Mouse (Mus musculus) kidney, postnatal 36 days (tissue): ENCODE data around the gene Rassf10.
"Not testable (repeated sequence)": the region's sequence is repeated elsewhere in the genome, so short reads cannot be mapped to it uniquely, and the experiment has no call there.

Experiments
- DNase-seq, 2 experiments: peaks; one replicate each; pipeline ENCODE4 v3.0.0; 2021 to 2022; ENCODE audit warnings: mixed read lengths in 2 of 2

The Rassf10 gene

GRCm38 (mm10) chr7:112953777-112954291 lies at the start of gene Rassf10:
Rassf10 (plus strand) TSS chr7:112953962.
- peak; percentile 93 to 94 for DNase-seq

GRCm38 (mm10) chr7:112906848-112907247 lies 46.9 kb upstream of the Rassf10 start:
- no peak for DNase-seq

GRCm38 (mm10) chr7:112907468-112907867 lies 46.3 kb upstream of the Rassf10 start:
- DNase-seq, result no peak

- DNase-seq, result no peak
These were observed 44.6 kb upstream of the Rassf10 start for GRCm38 (mm10) chr7:112909164-112909563.

GRCm38 (mm10) chr7:112912969-112913368 lies 40.8 kb upstream of the Rassf10 start:
- no peak for DNase-seq

- no peak for DNase-seq
These were observed 38.2 kb upstream of the Rassf10 start for GRCm38 (mm10) chr7:112915571-112915970.

- no peak for DNase-seq
These were observed 36.0 kb upstream of the Rassf10 start for GRCm38 (mm10) chr7:112917613-112918278.

GRCm38 (mm10) chr7:112918279-112918991 lies 35.3 kb upstream of the Rassf10 start:
- DNase-seq, result peak; percentile 7 to 27

- peak; percentile 69 to 79 for DNase-seq
These were observed 33.9 kb upstream of the Rassf10 start for GRCm38 (mm10) chr7:112919845-112920244.

- no peak for DNase-seq
These were observed 31.0 kb upstream of the Rassf10 start for GRCm38 (mm10) chr7:112922801-112923200.

- DNase-seq, result no peak
These were observed 30.1 kb upstream of the Rassf10 start for GRCm38 (mm10) chr7:112923712-112924111.

- DNase-seq, result peak; percentile 67 to 75
These were observed 23.1 kb upstream of the Rassf10 start for GRCm38 (mm10) chr7:112930669-112931068.

GRCm38 (mm10) chr7:112935876-112936275 lies 17.9 kb upstream of the Rassf10 start:
- DNase-seq, result not testable (repeated sequence)

GRCm38 (mm10) chr7:112937089-112937488 lies 16.7 kb upstream of the Rassf10 start:
- no peak for DNase-seq

GRCm38 (mm10) chr7:112938959-112939358 lies 14.8 kb upstream of the Rassf10 start:
- no peak for DNase-seq

GRCm38 (mm10) chr7:112942567-112942966 lies 11.2 kb upstream of the Rassf10 start:
- no peak for DNase-seq

GRCm38 (mm10) chr7:112943056-112943455 lies 10.7 kb upstream of the Rassf10 start:
- no peak for DNase-seq

GRCm38 (mm10) chr7:112946706-112947105 lies 7.1 kb upstream of the Rassf10 start:
- peak; percentile 66 to 74 for DNase-seq

- peak; percentile 13 to 54 for DNase-seq
These were observed 765 bp downstream of the Rassf10 start for GRCm38 (mm10) chr7:112954351-112955102.

- DNase-seq, result peak; percentile 45 to 69
These were observed 1.5 kb downstream of the Rassf10 start for GRCm38 (mm10) chr7:112955103-112955827.

GRCm38 (mm10) chr7:112955955-112956354 lies 2.2 kb downstream of the Rassf10 start:
- DNase-seq, result no peak

- DNase-seq, result peak in 1 of 2 experiments; percentile 15
These were observed 3.2 kb downstream of the Rassf10 start for GRCm38 (mm10) chr7:112956961-112957360.
